Mouse (Mus musculus) G1E (cell line): ENCODE results near the gene Pelo.

Experiments used
- CTCF ChIP-seq: IDR thresholded peaks from 2 replicates; pipeline ENCODE4 v1.5.1; 2012; ENCODE audit warnings: low read depth, low read length, inconsistent platforms, mixed read lengths
- GATA1 ChIP-seq: IDR thresholded peaks from 2 replicates; pipeline ENCODE4 v1.6.1; 2012; ENCODE audit warnings: borderline replicate concordance, low read length, inconsistent platforms, mixed read lengths
- POLR2AphosphoS5 ChIP-seq: IDR thresholded peaks from 2 replicates; pipeline ENCODE4 v1.6.1; 2012; ENCODE audit warnings: low read depth, low read length, inconsistent platforms; ENCODE audit not compliant: insufficient replicate concordance

- TF ChIP-seq CTCF (no peak), GATA1 (no peak), POLR2AphosphoS5 (no peak)
These were observed 48.5 kb upstream of the Pelo start for GRCm38 (mm10) chr13:115138513-115138912.
